Mouse (Mus musculus): Measurements from ENCODE around the gene Rsph1.
A peak's percentile ranks its signal among the peaks of the same experiment; 100 is the strongest.

Gene Rsph1

GRCm38 (mm10) chr17:31303401-31303800 is 26.2 kb upstream of the Rsph1 start:
- DNase-seq (ENCODE audit: low spot score), result no peak

- DNase-seq (ENCODE audit: low spot score), result peak; percentile 67
Measured at GRCm38 (mm10) chr17:31300736-31301135, 23.6 kb upstream of the Rsph1 start.

GRCm38 (mm10) chr17:31299981-31300380 is 22.8 kb upstream of the Rsph1 start:
- DNase-seq (ENCODE audit: low spot score), result no peak

- no peak for DNase-seq (ENCODE audit: low spot score)
Measured at GRCm38 (mm10) chr17:31298419-31299209, 21.4 kb upstream of the Rsph1 start.

GRCm38 (mm10) chr17:31297521-31297939 is 20.3 kb upstream of the Rsph1 start:
- peak; percentile 92 for DNase-seq (ENCODE audit: low spot score)

GRCm38 (mm10) chr17:31295892-31296781 is 19.0 kb upstream of the Rsph1 start:
- peak; percentile 94 for DNase-seq (ENCODE audit: low spot score)

GRCm38 (mm10) chr17:31295215-31295891 is 18.2 kb upstream of the Rsph1 start:
- DNase-seq (ENCODE audit: low spot score), result peak; percentile 80

GRCm38 (mm10) chr17:31294363-31295214 is 17.4 kb upstream of the Rsph1 start:
- peak; percentile 55 for DNase-seq (ENCODE audit: low spot score)

- DNase-seq (ENCODE audit: low spot score), result peak; percentile 42
Measured at GRCm38 (mm10) chr17:31290859-31291258, 13.7 kb upstream of the Rsph1 start.

GRCm38 (mm10) chr17:31290311-31290710 is 13.1 kb upstream of the Rsph1 start:
- DNase-seq (ENCODE audit: low spot score), result no peak

- no peak for DNase-seq (ENCODE audit: low spot score)
Measured at GRCm38 (mm10) chr17:31288999-31289726, 12.0 kb upstream of the Rsph1 start.

- DNase-seq (ENCODE audit: low spot score), result no peak
Measured at GRCm38 (mm10) chr17:31287216-31287615, 10.0 kb upstream of the Rsph1 start.

- DNase-seq (ENCODE audit: low spot score), result no peak
Measured at GRCm38 (mm10) chr17:31286492-31286891, 9.3 kb upstream of the Rsph1 start, which contains the start of gene Slc37a1. TSS of gene Slc37a1 (plus strand) at chr17:31286792.

GRCm38 (mm10) chr17:31285867-31286266 is 8.7 kb upstream of the Rsph1 start:
- DNase-seq (ENCODE audit: low spot score), result no peak

- no peak for DNase-seq (ENCODE audit: low spot score)
Measured at GRCm38 (mm10) chr17:31282687-31283053, 5.5 kb upstream of the Rsph1 start.

- no peak for DNase-seq (ENCODE audit: low spot score)
Measured at GRCm38 (mm10) chr17:31281830-31282686, 4.9 kb upstream of the Rsph1 start.

- no peak for DNase-seq (ENCODE audit: low spot score)
Measured at GRCm38 (mm10) chr17:31280269-31280668, 3.1 kb upstream of the Rsph1 start.

GRCm38 (mm10) chr17:31279541-31279940 is 2.4 kb upstream of the Rsph1 start:
- DNase-seq (ENCODE audit: low spot score), result no peak

GRCm38 (mm10) chr17:31277931-31278330 is 748 bp upstream of the Rsph1 start:
- DNase-seq (ENCODE audit: low spot score), result no peak
